Mouse (Mus musculus) small intestine, adult 2 months (tissue): ENCODE measurements around the gene Tlx2.

ENCODE experiments used
- CTCF ChIP-seq: fragments of 200-500 bp; IDR thresholded peaks from 2 replicates; pipeline ENCODE4 v1.5.1; 2012; ENCODE audit warnings: low read depth, mild to moderate bottlenecking, control low read depth, inconsistent platforms, low read length, moderate library complexity, mixed read lengths; ENCODE audit not compliant: insufficient replicate concordance, insufficient read length; ENCODE audit errors: extremely low read depth
- POLR2A ChIP-seq: fragments of 200-500 bp; IDR thresholded peaks from 2 replicates; pipeline ENCODE4 v1.6.1; 2012; ENCODE audit warnings: low read depth, mild to moderate bottlenecking, control low read depth, inconsistent platforms, low read length, moderate library complexity

DNA sequence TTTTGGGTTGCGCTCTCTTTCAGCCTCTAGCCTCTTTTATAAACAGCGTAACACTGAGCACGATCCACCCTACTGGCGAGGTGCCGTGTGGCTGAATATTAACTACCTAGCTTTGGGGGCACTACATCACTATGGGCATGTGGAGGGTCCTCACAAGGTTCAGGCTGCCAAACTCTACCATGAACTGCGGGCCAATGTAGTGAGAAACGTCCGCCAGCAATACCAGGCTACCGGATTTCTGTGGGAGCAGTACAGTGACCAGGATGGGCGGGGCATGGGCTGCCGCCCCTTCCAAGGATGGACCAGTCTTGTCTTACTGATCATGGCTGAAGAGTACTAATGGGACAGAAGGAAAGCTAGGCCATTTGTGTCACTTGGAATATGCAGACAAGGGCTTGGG lies 48.3 kb upstream of the Tlx2 start:
- TF ChIP-seq CTCF (no peak), POLR2A (no peak)
